8 mouse cellular contexts compared by ENCODE assay signal in genomic region chr12:99391942-99392880, GRCm38 (mm10).
DNase-seq lines count a peak whose midpoint lies in the region; ATAC-seq lines count a peak whose summit lies in the region.

No protein-coding gene starts in this region.

- no peaks in the 10 kb centered on the region for H3K36me3 ChIP-seq in hindbrain, embryonic 16.5 days (ENCODE audit: control insufficient read depth, insufficient read depth, low read length)
- peaks cover 13% of the 10 kb centered on the region; the same call in 1 of the 2 replicates for H3K36me3 ChIP-seq in macrophage (ENCODE audit: inconsistent target)

- no peaks in the 10 kb centered on the region for H3K27me3 ChIP-seq in hindbrain, embryonic 16.5 days (replicated peaks; ENCODE audit: control insufficient read depth, insufficient read depth, low read length)

- H3K79me2 ChIP-seq in macrophage (ENCODE audit: inconsistent target) = peaks cover 30% of the 10 kb centered on the region; the same call in 1 of the 2 replicates

- H3K4me3 ChIP-seq in hindbrain, embryonic 16.5 days (ENCODE audit: low read length) = peak overlapping the region; percentile 93
- H3K4me3 ChIP-seq in macrophage (ENCODE audit: inconsistent target) = peak overlapping the region; percentile 66

- no peaks in the 10 kb centered on the region for H3K9me3 ChIP-seq in hindbrain, embryonic 16.5 days (ENCODE audit: control insufficient read depth, low read length)

- H3K4me2 ChIP-seq in hindbrain, embryonic 16.5 days (ENCODE audit: low read length) = peak overlapping the region; percentile 83

- peak overlapping the region; percentile 86 for H3K9ac ChIP-seq in hindbrain, embryonic 16.5 days (ENCODE audit: low read depth, low read length)

- under 1% methylated on average over 61 of the region's 87 CpGs for WGBS in hindbrain, embryonic 16.5 days
- under 1% methylated on average over 72 of the region's 87 CpGs for WGBS in macrophage (ENCODE audit: missing documents)

- peak; percentile 91 for ATAC-seq in hindbrain, embryonic 16.5 days

- peak; percentile 93 for DNase-seq in WW6 (ENCODE audit: low read depth, low spot score)
- DNase-seq in cerebellum, postnatal 4 days (ENCODE audit: low spot score in 2 of 2) = peak; percentile 99 to 100
- DNase-seq in gastrocnemius, adult 18-20 months (ENCODE audit: low spot score) = peak; percentile 100
- DNase-seq in left cerebral cortex, adult 18-20 months (ENCODE audit: low spot score in 2 of 2) = peak; percentile 99 to 100
- DNase-seq in right cerebral cortex, adult 18-20 months = peak; percentile 99
- peak; percentile 99 for DNase-seq in urinary bladder, postnatal 10 days (ENCODE audit: low spot score)

- H3K27ac ChIP-seq in hindbrain, embryonic 16.5 days (ENCODE audit: low read depth, low read length) = peak overlapping the region; percentile 89
- 0 out of 2 replicates have a peak overlapping the region, but pooled peaks have one; percentile 15 for H3K27ac ChIP-seq in macrophage

- H3K4me1 ChIP-seq in hindbrain, embryonic 16.5 days (ENCODE audit: control insufficient read depth, insufficient read depth, low read depth, low read length) = peaks cover 16% of the 10 kb centered on the region

Comparison
In these comparisons a context has a peak if more than half of its experiments do, and no peak if none do; other contexts are left out.
1. Peak in every context shown above with its lines: DNase-seq, ATAC-seq, H3K4me3 ChIP-seq and H3K27ac ChIP-seq.